Mouse (Mus musculus): ENCODE data around the gene Pdk2.
A peak's percentile ranks its signal among the peaks of the same experiment; 100 is the strongest.

Pdk2 gene

GRCm38 (mm10) chr11:95070140-95071107 is 29.3 kb upstream of the Pdk2 start:
- DNase-seq (ENCODE audit: low read depth, low spot score) = no peak

GRCm38 (mm10) chr11:95069226-95069957 is 28.2 kb upstream of the Pdk2 start:
- DNase-seq (ENCODE audit: low read depth, low spot score) = no peak

- DNase-seq (ENCODE audit: low read depth, low spot score) = no peak
Measured at GRCm38 (mm10) chr11:95056768-95057501, 15.8 kb upstream of the Pdk2 start.

- DNase-seq (ENCODE audit: low read depth, low spot score) = no peak
Measured at GRCm38 (mm10) chr11:95053062-95053461, 11.9 kb upstream of the Pdk2 start.

GRCm38 (mm10) chr11:95046980-95047680 is 6.0 kb upstream of the Pdk2 start:
- peak; percentile 34 for DNase-seq (ENCODE audit: low read depth, low spot score)

- DNase-seq (ENCODE audit: low read depth, low spot score) = no peak
Measured at GRCm38 (mm10) chr11:95044185-95044870, 3.2 kb upstream of the Pdk2 start.

- DNase-seq (ENCODE audit: low read depth, low spot score) = no peak
Measured at GRCm38 (mm10) chr11:95043608-95044007, 2.5 kb upstream of the Pdk2 start.

- no peak for DNase-seq (ENCODE audit: low read depth, low spot score)
Measured at GRCm38 (mm10) chr11:95043060-95043459, 1.9 kb upstream of the Pdk2 start.

GRCm38 (mm10) chr11:95042096-95042495 is 942 bp upstream of the Pdk2 start:
- peak; percentile 67 for DNase-seq (ENCODE audit: low read depth, low spot score)

GRCm38 (mm10) chr11:95040491-95041138 is 539 bp downstream of the Pdk2 start:
- no peak for DNase-seq (ENCODE audit: low read depth, low spot score)

GRCm38 (mm10) chr11:95039766-95040165 is 1.4 kb downstream of the Pdk2 start:
- DNase-seq (ENCODE audit: low read depth, low spot score) = no peak

- no peak for DNase-seq (ENCODE audit: low read depth, low spot score)
Measured at GRCm38 (mm10) chr11:95038818-95039655, 2.1 kb downstream of the Pdk2 start.

GRCm38 (mm10) chr11:95038156-95038817 is 2.9 kb downstream of the Pdk2 start:
- no peak for DNase-seq (ENCODE audit: low read depth, low spot score)

GRCm38 (mm10) chr11:95037306-95037705 is 3.8 kb downstream of the Pdk2 start:
- no peak for DNase-seq (ENCODE audit: low read depth, low spot score)

GRCm38 (mm10) chr11:95036521-95036920 is 4.6 kb downstream of the Pdk2 start:
- no peak for DNase-seq (ENCODE audit: low read depth, low spot score)

- DNase-seq (ENCODE audit: low read depth, low spot score) = no peak
Measured at GRCm38 (mm10) chr11:95034902-95035301, 6.3 kb downstream of the Pdk2 start.

GRCm38 (mm10) chr11:95033617-95034016 is 7.5 kb downstream of the Pdk2 start:
- no peak for DNase-seq (ENCODE audit: low read depth, low spot score)

- DNase-seq (ENCODE audit: low read depth, low spot score) = no peak
Measured at GRCm38 (mm10) chr11:95032945-95033344, 8.2 kb downstream of the Pdk2 start.

All from retina, adult 2 months (tissue).